Mouse (Mus musculus): Measurements from ENCODE around the gene Slc11a2. TPM values are rescaled to one million over a fixed set of nuclear protein-coding genes. Genes with fewer than 3 reads are reported as not detected.
"Not testable (repeated sequence)": the region's sequence is repeated elsewhere in the genome, so short reads cannot be mapped to it uniquely, and the experiment has no call there.

Gene Slc11a2
- total and polyA plus RNA-seq, 3 experiments: 24.4 to 43.7 (median 38.9) TPM

DNA sequence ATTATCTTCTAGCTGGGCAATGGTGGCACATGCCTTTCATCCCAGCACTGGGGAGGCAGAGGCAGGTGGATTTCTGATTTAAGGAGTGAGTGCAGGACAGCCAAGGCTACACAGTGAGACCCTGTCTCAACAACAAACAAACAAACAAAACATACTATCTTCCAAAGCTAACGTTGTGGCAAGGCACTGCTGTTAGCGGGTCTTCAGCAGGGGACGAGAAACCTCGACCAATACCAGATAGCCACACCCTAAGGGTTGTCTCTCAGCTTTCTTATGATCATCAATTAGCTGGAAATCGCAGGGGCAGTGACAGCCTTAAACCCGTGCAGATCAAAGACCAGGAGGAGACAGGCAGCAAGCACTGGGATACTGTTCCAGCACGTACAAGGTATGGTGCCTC, 60.6 kb downstream of the Slc11a2 start, which contains the start of gene Higd1c:
Higd1c (plus strand) TSS at position 301 of the 400 bp plus-strand sequence.
- intact Hi-C loops (cut with DNase I): no loop called here
- Histone ChIP-seq H3K4me3 (no peak within 1 kb of the TSS), H3K36me3 (ENCODE audit: control insufficient read depth, insufficient read depth, low read length) (no peaks in the 10 kb centered on the region), H3K27ac (no peak within 1 kb of the TSS), H3K27me3 (ENCODE audit: control insufficient read depth, insufficient read depth, low read length) (no peaks in the 10 kb centered on the region), H3K4me1 (ENCODE audit: control insufficient read depth, insufficient read depth, low read length) (no peaks in the 10 kb centered on the region), H3K79me2 (replicated peaks; ENCODE audit: control insufficient read depth, insufficient read depth, low read length) (no peaks in the 10 kb centered on the region), H3K9ac (ENCODE audit: low read depth, low read length) (no peak within 1 kb of the TSS)
- WGBS: 71% methylated on average over 7 of the region's 7 CpGs
- TF ChIP-seq CTCF (IDR thresholded peaks at IDR 0.05): no peak
- TF ChIP-seq EP300 (IDR thresholded peaks at IDR 0.05; ENCODE audit: insufficient read depth, low read depth, low read length): no peak
- TF ChIP-seq POLR2A (IDR thresholded peaks at IDR 0.05; ENCODE audit: insufficient read depth, low read depth, low read length): no peak
- DNase-seq: no peak

DNA sequence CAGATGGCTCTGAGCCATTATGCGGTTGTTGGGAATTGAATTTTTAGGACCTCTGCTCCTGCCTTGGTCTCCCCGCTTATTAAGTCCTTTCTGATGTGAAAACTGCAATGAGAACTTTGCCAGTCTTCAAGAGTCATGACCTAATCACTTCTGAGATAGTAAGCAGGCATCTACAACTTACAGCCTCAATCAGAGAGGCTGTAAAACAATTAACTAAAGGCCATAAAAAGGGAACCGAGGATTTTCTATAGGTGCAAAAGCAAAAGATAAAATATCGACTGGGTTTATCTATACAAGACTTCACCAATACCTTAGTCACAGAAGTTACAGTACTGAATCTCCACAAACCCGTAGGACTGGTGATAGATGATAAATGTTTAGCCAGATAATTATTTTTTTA, 69.0 kb downstream of the Slc11a2 start:
- WGBS: 83% methylated on average over 5 of the region's 5 CpGs
- Histone ChIP-seq H3K4me3 (no peak overlapping the region), H3K27ac (no peak overlapping the region), H3K4me1 (ENCODE audit: control insufficient read depth, insufficient read depth, low read length) (no peaks in the 10 kb centered on the region), H3K79me2 (replicated peaks; ENCODE audit: control insufficient read depth, insufficient read depth, low read length) (no peaks in the 10 kb centered on the region), H3K9ac (ENCODE audit: low read depth, low read length) (no peak overlapping the region), H3K36me3 (ENCODE audit: control insufficient read depth, insufficient read depth, low read length) (no peaks in the 10 kb centered on the region), H3K27me3 (ENCODE audit: control insufficient read depth, insufficient read depth, low read length) (no peaks in the 10 kb centered on the region)
- intact Hi-C loops (cut with DNase I): no loop called here
- no peak for DNase-seq
- TF ChIP-seq EP300 (IDR thresholded peaks at IDR 0.05; ENCODE audit: insufficient read depth, low read depth, low read length) (no peak), POLR2A (IDR thresholded peaks at IDR 0.05; ENCODE audit: insufficient read depth, low read depth, low read length) (no peak), CTCF (IDR thresholded peaks at IDR 0.05) (no peak)

DNA sequence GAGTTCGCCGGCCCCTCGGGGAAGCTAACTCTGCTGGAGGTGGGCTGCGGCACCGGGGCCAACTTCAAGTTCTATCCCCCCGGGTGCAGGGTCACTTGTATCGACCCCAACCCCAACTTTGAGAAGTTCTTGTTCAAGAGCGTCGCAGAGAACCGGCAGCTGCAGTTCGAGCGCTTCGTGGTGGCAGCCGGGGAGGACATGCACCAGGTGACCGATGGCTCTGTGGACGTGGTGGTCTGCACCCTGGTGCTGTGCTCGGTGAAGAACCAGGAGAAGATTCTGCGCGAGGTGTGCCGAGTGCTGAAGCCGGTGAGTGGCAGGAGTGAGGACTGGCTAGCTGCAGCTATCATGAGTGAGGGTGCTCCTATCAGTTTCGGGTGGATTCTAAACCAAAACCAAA, 71.5 kb downstream of the Slc11a2 start:
- intact Hi-C loops (cut with DNase I); H3K36me3 ChIP-seq (ENCODE audit: control insufficient read depth, insufficient read depth, low read length): not testable (repeated sequence)
- 90% methylated on average over 22 of the region's 22 CpGs for WGBS

DNA sequence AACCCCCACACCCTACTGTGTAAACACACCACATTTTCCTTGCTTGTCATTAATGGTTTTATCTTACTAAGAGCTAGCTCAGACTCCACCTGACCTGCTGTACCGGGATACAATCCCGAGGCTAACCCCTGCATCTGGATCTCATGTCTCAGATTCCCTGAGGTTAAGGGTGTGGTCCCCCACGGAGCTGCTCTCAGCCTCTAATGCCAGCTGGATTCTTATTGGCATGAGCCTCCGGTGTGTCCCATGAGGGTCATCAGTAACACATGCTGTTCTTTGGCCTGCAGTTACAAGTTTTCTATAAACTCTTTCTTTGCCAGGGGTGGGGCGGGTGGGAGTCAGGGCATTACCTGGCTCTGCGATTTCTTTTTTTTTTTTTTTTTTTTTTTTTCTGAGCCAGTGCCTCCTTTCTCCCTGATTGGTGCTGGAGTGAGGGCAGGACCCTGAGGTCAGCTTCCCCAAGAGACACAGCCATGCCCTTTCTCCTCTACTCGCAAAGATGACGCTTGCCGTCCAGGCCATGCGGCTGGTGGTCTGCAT, 72.1 kb downstream of the Slc11a2 start, which contains the start of the genes Methig1 and Mettl7a2:
Methig1 (plus strand) TSS at position 439 of the 540 bp plus-strand sequence.
Mettl7a2 (plus strand) TSS at position 490 of the 540 bp plus-strand sequence.
- TF ChIP-seq POLR2A (IDR thresholded peaks at IDR 0.05; ENCODE audit: insufficient read depth, low read depth, low read length) (no peak), CTCF (IDR thresholded peaks at IDR 0.05) (no peak), EP300 (IDR thresholded peaks at IDR 0.05; ENCODE audit: insufficient read depth, low read depth, low read length) (no peak)
- H3K36me3 ChIP-seq (ENCODE audit: control insufficient read depth, insufficient read depth, low read length): no peaks in the 10 kb centered on the region
- no peak within 1 kb of the TSS for H3K9ac ChIP-seq (ENCODE audit: low read depth, low read length)
- WGBS: 80% methylated on average over 10 of the region's 10 CpGs
- no peak for DNase-seq
- H3K4me1 ChIP-seq (ENCODE audit: control insufficient read depth, insufficient read depth, low read length): no peaks in the 10 kb centered on the region
- H3K27me3 ChIP-seq (ENCODE audit: control insufficient read depth, insufficient read depth, low read length): no peaks in the 10 kb centered on the region
- no peak within 1 kb of the TSS for H3K27ac ChIP-seq
- no peaks in the 10 kb centered on the region for H3K79me2 ChIP-seq (replicated peaks; ENCODE audit: control insufficient read depth, insufficient read depth, low read length)
- intact Hi-C loops (cut with DNase I): no loop called here
- no peak within 1 kb of the TSS for H3K4me3 ChIP-seq

More for the DNA sequence above, 71.5 kb downstream of the Slc11a2 start:
- not testable (repeated sequence) for H3K79me2 ChIP-seq (replicated peaks; ENCODE audit: control insufficient read depth, insufficient read depth, low read length); H3K4me1 ChIP-seq (ENCODE audit: control insufficient read depth, insufficient read depth, low read length); DNase-seq; H3K27me3 ChIP-seq (ENCODE audit: control insufficient read depth, insufficient read depth, low read length); H3K9ac ChIP-seq (ENCODE audit: low read depth, low read length); H3K27ac ChIP-seq; H3K4me3 ChIP-seq

DNA sequence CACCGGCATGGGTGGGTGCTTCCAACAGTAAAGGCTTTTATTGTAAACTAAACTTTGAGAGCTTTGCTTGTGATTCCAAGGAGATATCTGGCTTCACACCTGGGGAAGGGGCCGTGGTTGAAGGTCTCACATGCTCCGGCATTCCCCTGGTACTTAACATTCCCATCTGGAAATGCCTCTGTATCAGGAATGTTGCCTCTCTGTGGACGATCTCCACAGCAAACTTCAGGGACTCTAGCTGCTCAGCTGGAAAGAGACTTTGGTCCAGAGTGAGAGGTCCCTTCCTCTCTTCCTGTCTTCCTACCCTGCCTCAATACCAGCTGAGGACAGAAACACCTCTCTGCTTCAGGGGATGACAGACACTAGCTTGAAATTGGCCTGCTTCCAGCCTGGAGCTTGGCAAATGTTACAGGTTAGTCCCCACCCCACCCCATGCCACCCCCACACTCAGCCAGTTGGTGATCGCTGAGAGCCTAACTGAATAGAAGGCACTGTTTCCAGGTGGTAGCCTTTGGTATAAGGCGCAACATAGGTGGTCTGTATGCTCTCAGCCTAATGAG, 73.3 kb downstream of the Slc11a2 start:
- DNase-seq: no peak
- 54% methylated on average over 6 of the region's 6 CpGs for WGBS
- H3K9ac ChIP-seq (ENCODE audit: low read depth, low read length): no peak overlapping the region
- no peaks in the 10 kb centered on the region for H3K36me3 ChIP-seq (ENCODE audit: control insufficient read depth, insufficient read depth, low read length)
- TF ChIP-seq POLR2A (IDR thresholded peaks at IDR 0.05; ENCODE audit: insufficient read depth, low read depth, low read length) (no peak), CTCF (IDR thresholded peaks at IDR 0.05) (no peak), EP300 (IDR thresholded peaks at IDR 0.05; ENCODE audit: insufficient read depth, low read depth, low read length) (no peak)
- no peak overlapping the region for H3K27ac ChIP-seq
- H3K27me3 ChIP-seq (ENCODE audit: control insufficient read depth, insufficient read depth, low read length): no peaks in the 10 kb centered on the region
- H3K4me1 ChIP-seq (ENCODE audit: control insufficient read depth, insufficient read depth, low read length): no peaks in the 10 kb centered on the region
- intact Hi-C loops (cut with DNase I): no loop called here
- H3K79me2 ChIP-seq (replicated peaks; ENCODE audit: control insufficient read depth, insufficient read depth, low read length): no peaks in the 10 kb centered on the region
- no peak overlapping the region for H3K4me3 ChIP-seq

DNA sequence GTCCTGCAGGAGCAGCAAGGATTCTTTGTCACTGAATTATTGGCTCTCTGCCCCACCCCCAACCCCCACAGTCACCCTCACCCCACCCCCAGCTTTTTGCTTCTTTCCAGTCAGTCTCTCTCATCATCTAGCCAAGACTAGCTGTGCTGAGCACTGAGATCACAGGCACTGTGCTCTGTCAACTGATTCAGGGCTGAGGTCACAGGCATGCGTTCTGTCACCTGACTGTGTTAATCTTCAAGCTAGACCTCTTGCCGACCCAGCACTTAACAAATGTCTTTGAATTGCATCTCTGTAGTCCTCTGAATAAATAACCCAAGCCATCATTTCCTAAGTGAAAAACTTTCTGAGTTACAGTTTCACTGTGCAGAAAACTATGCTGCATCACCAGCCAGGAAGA, 75.4 kb downstream of the Slc11a2 start:
- no peak for DNase-seq
- intact Hi-C loops (cut with DNase I): no loop called here
- no peak overlapping the region for H3K27ac ChIP-seq
- H3K4me1 ChIP-seq (ENCODE audit: control insufficient read depth, insufficient read depth, low read length): no peaks in the 10 kb centered on the region; the same call in 1 of the 2 replicates
- no peak overlapping the region for H3K9ac ChIP-seq (ENCODE audit: low read depth, low read length)
- no peaks in the 10 kb centered on the region for H3K27me3 ChIP-seq (ENCODE audit: control insufficient read depth, insufficient read depth, low read length)
- no peaks in the 10 kb centered on the region for H3K36me3 ChIP-seq (ENCODE audit: control insufficient read depth, insufficient read depth, low read length)
- H3K79me2 ChIP-seq (replicated peaks; ENCODE audit: control insufficient read depth, insufficient read depth, low read length): no peaks in the 10 kb centered on the region
- TF ChIP-seq EP300 (IDR thresholded peaks at IDR 0.05; ENCODE audit: insufficient read depth, low read depth, low read length) (0 out of 2 replicates have a peak, but pooled peaks have one; percentile 34), CTCF (IDR thresholded peaks at IDR 0.05) (no peak)
- WGBS: 27% methylated on average over 2 of the region's 2 CpGs
- H3K4me3 ChIP-seq: no peak overlapping the region

Data from heart, adult 2 months (tissue).